Mouse (Mus musculus) spleen, adult 18-20 months (tissue): ENCODE data around the gene Mapk10.

ENCODE experiments used
- DNase-seq, 2 experiments: peaks; one replicate each; pipeline ENCODE4 v3.0.0; 2022; ENCODE audit warnings: mixed read lengths in 2 of 2

The Mapk10 gene

DNA sequence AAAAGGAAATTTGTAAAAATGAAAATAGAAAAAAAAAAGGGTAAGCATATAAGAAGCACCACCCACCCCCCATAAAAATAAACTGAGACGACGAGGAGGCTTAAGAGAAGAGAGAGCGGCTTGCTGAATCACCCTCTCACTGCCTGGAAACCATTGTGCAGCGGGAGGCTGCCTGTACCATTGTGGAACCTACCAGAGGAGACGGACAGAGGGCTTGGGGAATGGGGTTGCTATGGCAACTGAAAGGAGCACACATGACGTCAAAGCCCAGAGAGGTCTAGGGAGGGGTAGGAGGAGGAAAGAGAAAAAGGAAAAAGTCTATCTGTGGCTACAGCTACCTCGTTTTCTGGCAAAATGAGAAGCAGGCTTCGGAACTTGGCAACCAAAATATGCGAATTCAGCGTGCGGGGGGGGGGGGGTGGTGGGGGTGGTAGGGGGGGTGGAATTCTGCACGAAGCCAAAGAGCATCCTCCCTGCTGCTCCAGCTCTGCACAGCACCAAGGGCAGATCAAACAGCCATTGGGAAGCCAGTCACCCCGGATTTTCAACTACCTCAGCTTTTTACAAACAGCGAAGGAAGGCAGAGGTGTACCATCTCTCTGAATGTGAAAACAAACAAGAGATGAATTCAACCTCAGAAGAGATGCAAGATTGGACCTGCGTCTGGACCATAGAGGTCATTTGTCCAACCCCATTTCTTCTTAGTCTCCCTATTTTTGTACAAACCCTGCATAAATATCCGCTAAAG is at the start of gene Mapk10:
TSS of gene Mapk10 (minus strand) at position 234 of the 748 bp plus-strand sequence.
- no peak for DNase-seq

DNA sequence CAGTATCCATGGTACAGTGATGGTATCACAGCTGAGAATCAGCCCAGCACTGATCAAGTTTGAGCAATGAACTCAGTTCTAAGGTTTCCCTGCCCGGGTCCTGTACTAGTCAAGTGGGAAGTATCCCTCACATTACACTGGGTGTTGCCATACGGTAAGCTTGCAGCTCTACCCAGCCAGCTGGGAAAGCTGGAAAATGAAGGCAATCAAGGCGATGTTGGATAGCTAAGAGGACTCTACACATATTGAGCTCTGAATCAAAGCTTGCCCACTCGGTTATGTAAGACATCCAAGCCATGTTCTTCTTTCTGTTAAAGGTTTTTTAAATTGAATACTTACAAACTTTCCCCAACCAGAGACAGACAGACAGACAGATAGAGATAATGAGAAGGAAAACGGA is 45.0 kb upstream of the Mapk10 start:
- no peak for DNase-seq

DNA sequence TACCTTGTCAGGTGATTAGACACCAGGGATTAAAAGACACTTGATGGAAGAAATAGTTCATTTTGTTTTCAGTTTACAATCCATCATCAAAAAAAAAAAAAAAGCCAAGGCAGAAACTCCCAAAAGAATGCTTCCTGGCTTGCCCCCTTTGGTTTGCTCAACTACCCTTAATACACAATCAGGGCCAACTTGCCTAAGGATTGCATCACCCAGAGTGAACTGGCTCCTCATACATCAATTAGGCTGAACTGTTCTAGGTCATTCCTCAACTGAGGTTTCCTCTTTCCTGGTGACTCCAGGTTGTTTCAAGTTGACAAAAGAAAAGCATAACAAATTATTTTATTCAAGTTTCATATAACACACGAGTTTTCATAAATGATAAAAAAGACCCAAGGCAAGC is 31.3 kb upstream of the Mapk10 start:
- no peak for DNase-seq

DNA sequence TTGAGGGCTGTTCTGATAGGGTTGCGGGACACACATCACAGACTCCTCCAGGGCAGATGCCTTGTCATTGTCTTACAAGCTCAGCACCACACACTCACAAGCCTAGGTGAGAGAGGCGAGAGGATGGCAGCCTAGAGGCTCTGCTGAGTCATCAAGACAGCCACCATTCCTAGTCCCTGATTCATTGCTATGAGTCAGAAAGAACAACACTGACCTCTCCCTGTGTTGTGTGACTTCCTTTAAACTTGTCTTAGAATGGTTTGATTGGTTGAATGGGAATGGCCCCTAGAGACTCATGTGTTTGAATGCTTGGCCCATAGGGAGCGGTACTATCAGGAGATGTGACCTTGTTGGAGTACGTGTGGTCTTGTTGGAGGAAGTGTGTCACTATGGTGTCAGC is 20.7 kb upstream of the Mapk10 start:
- DNase-seq, result no peak

DNA sequence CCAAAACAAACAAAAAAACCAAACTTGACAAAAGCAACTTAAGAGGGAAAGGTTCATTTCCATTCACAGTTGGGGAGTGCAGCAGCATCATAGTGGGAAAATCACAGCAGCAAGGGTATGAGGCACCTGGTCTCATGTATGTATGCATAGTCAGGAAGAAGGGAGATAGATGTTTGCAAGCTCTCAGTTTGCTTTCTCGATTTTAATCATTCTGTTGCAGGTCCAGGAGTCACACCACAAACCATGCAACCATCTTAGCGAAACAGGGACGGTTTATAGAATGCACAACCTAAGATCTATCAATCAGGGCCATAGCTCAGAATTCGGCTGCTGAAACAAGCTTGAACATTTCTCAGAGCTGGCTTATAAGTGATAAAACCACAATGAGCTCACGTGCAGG is 19.2 kb upstream of the Mapk10 start:
- no peak for DNase-seq

DNA sequence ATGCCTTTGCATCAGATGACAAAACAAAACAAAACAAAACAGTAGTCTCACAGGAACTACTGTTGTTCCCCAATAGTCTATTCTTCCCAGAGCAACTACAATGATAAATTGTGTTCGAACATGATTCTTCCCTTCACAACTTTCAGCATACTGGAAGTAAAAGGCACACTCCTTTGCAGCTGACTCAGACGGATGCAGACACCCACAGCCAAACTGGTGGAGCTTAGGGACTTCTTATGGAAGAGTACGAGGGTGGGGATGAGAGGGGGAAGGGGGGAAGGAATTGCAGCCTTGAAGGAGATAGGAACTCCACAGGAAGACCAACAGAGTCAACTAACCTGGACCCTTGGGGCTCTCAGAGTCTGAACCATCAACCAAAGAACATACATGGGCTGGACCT is 18.2 kb upstream of the Mapk10 start:
- DNase-seq, result no peak

DNA sequence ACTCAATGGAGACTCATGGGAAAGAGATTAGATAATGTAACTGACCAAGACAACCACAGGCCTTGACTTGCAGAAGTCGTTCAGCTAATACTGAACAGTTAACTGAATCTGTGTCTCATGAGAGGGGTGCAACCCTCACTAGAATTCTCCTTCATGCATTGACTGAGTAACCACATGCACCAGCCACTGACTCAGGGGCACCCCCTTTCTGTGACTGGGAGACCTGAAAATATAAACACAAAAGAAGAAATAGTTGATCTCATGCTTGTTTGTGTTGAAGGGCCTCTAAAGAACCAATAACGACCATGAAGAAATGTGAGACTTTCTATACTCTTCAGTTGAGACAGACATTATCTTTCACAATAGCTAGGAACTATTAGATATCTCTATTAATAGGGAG is 10.9 kb upstream of the Mapk10 start:
- DNase-seq, result no peak

DNA sequence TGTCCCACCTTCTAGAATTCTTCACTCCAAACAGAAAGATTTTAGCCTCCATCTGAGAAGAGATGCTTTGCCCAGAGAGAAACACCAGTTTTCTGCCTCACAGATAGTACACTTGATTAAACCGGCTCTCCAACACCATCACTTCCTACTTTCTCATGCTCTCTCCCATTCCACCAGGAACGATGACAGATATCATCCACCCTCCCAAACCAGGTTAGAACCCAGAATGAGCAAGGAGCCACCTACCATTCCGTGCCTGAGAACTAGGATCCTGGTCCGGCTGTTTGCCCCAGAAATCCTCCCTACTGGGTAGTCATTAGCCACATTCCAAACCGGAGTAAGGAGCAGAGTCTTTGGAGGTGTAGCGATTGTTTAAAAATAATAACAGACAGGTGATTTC is 490 bp downstream of the Mapk10 start:
- DNase-seq, result no peak

DNA sequence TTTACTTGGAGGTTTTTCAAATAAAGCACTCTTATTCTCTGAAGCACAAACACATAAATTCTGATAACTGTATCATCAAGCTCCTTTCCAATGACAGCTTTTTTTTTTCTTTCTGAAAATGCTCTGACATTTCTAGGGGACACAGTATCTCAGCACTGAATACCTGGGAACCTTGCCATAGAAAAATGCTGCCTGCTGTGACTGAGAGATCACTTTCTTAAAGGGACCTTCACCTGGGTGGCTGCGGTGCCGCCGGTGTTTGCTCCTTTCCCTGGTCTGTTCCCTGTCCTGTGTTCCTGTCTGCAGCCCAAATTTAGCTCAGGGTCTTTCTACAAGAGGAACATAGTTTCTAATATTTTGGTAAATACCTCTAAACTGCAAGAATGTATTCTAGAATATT is 1.1 kb downstream of the Mapk10 start:
- no peak for DNase-seq

DNA sequence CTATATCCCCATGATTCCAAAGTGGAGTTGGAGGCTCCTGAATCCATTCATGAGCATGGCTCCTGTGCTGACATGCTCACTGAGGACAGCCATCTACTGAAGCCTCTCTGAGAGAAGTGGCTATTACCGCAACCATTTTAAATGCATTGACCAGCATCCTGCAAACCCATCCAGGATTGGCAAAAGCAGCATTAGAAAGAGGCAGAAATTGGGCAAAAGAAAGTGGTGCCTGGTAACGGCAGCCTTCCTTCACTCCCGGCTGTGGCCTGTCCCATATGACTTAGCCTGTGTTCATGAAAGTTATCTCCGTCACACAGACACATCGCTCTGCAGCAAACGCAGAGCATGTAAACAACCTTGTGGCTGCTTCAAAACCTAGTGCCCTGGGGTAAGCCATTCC is 1.6 kb downstream of the Mapk10 start:
- no peak for DNase-seq

DNA sequence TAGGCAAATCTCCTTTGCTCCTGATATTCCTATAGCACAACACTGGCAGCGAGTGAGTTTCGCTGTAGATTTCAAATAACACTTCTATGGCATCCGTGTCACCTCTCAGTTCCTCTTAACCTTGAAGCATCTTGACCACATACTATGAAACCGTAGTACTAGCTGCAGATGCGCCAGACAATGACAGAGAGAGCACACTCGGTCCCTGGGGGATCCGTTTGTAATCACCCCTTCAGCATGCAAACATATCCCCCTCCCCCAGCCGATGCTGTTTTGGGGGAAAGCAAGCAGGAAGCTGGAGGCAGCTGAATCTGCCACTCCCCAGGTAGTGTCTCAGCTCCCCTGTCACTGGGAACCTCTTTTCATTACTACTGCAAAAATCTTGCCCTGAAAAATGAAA is 2.3 kb downstream of the Mapk10 start:
- no peak for DNase-seq

DNA sequence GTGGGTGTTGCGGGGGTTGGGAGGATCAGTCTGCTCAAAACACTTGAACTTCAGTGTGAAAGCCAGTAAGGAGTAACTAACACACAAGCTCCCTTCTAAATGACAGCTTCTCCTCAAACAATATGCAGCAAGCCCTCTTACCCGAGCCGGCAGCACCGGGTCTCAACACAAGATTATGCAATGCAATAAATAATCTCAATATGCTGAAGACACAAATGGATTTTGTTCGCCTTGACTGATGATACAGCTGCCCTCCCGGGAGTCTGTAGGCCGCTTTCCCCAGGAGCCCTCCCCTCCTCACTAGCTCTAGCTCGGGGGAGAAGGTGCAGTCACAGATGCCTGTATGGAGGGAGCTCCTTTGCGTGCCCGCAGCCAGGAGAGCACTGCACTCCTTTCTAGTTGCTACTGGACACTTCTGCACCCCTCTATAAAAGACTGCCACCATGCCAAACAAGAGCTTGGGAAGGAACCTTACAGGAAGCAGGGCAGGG is 3.1 kb downstream of the Mapk10 start:
- no peak for DNase-seq

DNA sequence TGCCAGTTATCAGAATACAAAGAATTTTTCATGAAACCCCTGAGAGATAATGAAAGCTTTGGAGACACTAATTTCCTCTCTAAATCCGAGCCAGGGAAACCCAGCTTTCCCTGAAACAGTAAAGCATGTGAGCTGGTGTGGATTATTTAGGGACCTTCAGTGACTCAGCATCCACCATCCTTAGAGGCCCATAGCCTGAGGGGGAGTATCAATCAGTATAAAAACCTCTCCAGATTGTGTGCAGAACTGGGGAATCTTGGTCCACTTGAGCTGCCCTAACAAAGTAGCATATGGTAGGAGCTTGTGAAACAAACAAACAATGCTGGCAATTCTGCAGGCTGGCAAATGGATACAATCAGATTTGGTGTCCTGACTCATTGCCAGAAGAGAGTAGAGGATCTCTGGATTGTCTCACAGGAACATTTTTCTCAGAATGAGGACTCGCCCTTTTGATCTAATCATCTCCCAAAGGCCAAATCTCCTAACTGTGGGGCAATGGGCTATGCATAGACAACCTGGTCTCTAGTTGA is 13.3 kb downstream of the Mapk10 start:
- DNase-seq, result no peak

DNA sequence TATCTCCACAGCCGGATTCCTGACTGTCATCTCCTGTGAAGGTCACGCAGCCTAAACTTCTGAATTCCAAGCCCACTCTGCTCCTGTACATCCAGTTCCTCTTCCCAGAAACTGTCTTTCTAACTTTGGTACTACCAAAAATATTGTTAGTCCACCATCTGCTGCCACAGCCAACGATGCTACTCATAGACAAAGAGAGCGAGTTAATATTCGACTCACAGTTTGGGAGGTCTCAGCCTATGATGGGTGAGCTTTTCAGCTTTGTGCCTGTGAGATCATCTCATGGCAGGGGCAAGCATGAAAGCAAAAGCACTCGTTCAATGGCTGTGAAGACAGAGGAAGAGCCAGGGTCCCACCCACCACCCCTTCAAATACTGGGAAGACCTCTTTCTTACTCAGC is 16.6 kb downstream of the Mapk10 start:
- no peak for DNase-seq

DNA sequence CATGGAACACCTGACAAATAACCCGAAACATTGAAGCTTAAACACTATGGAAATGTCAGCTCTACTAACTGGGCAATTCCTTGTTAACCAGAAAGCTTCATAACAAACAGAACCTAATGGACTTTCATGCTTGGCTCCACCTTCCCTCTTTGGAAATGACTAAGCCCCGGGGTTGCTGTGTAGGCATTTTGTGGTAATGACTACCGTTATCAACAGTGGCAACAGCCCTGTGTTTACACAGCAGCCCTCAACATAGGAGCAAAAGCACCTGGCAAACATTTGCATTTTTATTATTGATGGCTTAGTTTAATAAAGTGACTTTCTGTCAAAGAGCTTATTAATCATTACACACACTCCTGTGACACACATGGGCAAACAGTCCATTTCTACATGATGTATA is 17.4 kb downstream of the Mapk10 start:
- no peak for DNase-seq

DNA sequence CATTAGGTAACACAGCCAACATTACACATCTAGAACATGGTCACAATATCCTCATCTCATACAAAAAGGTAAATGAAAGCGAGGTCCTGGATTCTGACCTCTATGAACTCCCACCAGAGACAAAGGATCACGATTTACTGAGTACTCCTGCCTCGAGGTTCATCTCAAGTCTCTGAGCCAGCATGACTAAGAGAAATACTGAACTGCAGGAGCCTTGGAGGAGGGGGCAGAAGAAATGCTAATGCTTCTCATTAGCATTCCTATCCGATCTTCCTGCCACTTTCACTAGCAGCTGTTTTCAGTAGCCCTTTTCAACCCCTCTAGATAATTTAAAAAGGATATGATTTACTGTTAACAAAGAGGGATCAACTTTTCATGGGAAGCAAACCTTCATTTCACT is 19.6 kb downstream of the Mapk10 start:
- no peak for DNase-seq

DNA sequence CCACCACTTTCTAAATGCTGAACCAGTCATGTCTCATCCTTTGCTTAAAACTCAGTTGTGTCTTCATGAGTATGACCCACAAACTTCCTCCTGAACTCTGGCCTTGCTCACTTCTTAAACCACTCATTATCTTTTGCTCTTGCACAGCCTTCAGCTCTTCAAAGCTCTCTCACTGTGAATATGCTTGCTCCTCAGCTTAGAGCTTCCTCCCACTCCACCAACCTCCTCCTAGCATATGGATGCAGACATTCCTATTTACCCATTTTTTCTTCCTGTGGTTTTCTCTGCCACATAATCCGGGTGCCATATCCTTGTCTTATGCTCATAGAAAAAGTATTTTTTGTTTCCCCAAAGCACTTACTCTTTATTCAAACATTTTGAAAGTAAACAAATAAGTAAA is 26.9 kb downstream of the Mapk10 start:
- DNase-seq, result no peak

DNA sequence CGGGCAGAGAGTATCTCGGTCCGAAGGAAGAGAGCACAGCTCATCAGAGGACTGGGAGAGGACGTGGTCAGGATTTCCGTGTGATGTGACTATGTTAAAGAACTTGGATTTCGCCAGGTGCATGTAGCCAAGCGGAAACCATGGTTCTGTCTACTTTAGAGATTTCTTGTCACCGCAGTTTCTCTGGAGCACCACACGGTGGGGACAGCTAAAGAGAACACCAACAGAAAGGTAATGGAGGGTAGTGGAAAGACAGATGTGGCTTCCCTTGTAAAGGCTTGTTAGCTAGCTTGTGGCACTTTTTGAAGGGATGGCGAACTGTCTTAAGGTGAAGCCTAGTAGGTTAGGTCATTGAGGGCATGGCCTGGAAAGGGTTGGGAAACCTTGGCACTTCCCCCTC is 29.5 kb downstream of the Mapk10 start:
- no peak for DNase-seq

DNA sequence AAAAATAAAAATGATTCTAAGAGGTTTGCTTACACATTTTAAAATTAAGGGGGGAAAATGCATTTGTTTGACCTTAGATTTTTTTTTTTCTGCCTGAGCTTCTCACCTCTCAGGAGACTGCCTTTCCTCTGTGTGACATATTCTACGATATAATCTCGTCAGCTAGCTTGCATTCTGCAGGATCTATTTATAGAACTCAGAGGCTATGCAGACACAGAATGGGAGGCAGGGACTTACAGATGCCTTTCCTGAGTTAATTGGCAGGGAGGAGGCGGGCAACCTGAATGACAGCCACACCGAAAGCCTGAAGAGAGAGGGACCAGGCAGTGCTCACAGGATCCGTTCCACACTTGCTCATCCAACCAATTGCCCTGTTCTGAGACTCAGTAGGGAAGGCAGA is 34.1 kb downstream of the Mapk10 start:
- no peak for DNase-seq

DNA sequence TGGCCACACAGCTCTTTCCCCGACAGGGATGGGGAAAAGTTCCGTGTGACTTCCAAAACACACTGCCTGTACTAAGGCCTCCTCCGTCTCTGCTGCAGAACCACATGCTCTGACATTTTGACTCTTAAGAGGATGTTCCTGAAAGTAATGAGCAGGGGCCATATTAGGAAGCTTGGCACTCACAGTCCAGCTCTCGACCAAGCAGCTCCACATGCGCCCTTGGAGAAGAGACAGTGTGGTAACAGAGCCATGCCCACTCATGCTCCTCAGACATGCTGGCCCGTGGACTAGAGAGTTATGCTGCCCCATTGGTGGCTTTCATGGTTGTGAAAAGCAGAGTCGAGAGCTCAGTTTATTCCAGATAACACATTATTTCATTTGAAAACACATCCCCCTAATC is 35.1 kb downstream of the Mapk10 start:
- DNase-seq, result no peak

DNA sequence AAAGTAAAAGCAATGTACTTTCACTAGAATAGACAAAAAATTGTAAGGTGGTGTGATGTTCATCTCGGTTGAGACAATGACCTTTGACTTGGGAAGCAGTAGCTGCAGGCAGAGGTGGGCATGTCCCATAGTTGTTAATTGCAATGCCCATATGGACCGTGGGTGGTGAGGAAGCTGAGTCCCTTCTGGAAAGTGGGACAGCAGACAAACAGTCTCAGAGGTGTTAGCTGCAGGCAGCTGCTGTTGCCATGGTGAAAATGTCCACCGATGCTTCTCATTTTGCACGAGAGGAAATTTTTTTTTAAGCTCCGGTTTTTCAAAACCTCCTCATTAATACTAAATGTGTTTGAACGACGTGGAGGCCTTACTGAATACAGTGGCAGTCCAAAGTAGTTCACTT is 36.5 kb downstream of the Mapk10 start:
- DNase-seq, result no peak

DNA sequence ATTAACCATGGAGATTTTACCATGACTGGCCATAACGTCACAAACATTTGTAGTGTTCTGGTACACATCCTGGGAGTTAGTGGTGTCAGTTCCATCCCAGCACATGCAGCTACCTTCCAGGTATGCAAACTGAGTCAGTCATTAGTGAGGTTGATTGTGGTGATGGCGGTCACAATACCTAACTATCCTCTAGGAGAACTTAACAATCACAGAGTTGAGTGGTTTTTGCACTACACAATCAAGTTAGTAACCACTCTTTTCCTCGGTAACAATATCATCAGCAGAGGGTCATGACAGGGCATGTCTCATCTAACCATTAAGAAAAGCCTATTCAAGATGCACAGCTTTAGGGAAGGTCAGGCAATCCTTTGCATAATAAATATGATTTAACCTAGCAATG is 39.9 kb downstream of the Mapk10 start:
- DNase-seq, result no peak

DNA sequence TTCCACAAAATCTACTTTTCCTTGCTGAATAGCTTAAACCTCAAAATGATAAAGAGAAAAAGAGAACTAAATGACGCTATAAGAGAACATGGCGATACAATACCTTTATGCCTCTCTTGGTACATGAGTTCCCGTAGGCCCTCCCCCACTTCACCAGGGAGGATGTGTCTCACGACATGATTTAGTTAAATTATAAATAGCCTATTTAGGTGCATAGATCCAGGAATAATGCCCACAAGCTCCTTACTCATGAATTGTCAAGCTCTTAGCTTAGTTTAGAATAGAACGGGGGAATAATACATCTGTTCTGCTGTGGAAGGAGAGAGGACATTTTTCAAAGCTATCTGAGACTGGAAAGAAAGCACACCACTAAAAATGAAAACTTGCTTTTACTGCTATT is 43.8 kb downstream of the Mapk10 start:
- no peak for DNase-seq

DNA sequence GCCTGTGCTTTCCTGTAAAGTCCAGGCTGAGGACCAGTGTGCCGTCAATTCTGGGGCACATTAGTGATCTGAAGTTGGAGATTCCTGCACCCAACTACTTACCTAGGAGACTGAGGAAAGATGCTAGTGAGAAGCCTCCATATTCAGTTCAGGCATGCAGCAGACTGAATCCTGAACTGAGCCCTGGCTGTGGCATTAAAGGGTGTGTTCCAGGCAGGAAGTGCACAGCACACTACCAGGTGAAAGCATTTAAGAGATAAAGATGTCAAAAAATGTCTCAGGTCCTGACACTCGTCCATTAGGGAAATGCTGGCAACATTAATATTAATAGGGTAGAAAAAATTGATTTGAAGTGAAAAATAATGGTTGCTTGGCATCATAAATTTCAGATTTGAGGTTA is 44.4 kb downstream of the Mapk10 start:
- DNase-seq, result no peak

DNA sequence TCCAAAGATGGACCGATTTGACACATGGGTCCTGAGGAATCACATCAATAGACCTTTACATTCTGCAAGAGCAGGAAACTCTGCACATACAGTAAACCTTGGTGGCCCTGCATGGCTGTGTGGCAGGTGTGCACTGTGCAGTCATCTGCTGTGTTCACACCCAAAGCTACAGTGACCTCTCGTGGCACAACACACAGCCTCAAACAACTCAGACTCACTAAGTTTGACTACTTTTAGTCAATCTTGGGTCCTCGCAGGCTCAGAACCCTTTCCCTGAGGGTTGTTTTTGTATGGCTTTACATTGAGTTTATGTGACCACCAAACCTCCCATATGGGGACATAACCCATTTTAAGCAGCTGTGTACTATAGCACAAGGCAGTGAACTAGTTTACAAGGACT is 47.1 kb downstream of the Mapk10 start:
- DNase-seq, result no peak
